Mouse (Mus musculus) heart, postnatal 0 days (tissue): ENCODE measurements around the gene 5730455P16Rik.
"Not testable (repeated sequence)": the region's sequence is repeated elsewhere in the genome, so short reads cannot be mapped to it uniquely, and the experiment has no call there.

Experiments used
- CTCF ChIP-seq: IDR thresholded peaks from 2 replicates; pipeline ENCODE4 v1.5.1; 2016; ENCODE audit warnings: antibody characterized with exemption, control low read depth, low read depth
- EP300 ChIP-seq: IDR thresholded peaks from 2 replicates; pipeline ENCODE4 v1.6.1; 2016; ENCODE audit warnings: antibody characterized with exemption, low read depth

DNA sequence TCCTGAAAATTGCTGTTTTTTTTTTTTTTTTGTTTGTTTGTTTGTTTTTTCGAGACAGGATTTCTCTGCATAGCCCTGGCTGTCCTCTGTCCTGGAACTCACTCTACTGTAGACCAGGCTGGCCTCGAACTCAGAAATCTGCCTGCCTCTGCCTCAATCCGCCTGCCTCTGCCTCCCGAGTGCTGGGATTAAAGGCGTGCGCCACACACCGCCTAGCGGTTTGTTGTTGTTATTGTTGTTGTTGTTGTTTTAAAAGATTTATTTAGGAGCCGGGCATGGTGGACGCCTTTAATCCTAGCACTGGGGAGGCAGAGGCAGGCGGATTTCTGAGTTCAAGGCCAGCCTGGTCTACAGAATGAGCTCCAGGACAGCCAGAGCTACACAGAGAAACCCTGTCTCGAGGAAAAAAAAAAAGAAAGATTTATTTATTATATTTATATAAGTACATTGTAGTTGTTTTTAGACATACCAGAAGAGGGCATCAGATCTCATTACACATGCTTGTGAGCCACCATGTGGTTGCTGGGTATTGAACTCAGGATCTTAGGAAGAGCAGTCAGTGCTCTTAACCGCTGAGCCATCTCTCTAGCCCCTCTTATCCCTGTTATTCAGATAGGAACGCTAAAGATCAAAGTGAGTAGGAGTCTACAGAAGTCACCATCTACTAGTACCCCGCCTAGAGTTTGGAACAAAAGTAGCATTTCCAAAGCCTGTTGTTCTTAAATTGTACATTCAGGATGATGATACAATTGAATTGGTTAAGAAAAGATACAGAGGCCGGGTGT is 48.4 kb upstream of the 5730455P16Rik start:
- not testable (repeated sequence) for TF ChIP-seq CTCF, EP300
